Mouse (Mus musculus) bone marrow, adult 2 months (tissue): ENCODE measurements around the gene Prr29.

ENCODE experiments used
- CTCF ChIP-seq: fragments of 200-500 bp; IDR thresholded peaks from 2 replicates; pipeline ENCODE4 v1.5.1; 2011; ENCODE audit warnings: low read length, control low read depth; ENCODE audit not compliant: control insufficient read depth, insufficient read depth
- POLR2A ChIP-seq: fragments of 200-500 bp; IDR thresholded peaks from 2 replicates; pipeline ENCODE4 v1.6.1; 2011; ENCODE audit warnings: low read depth, mild to moderate bottlenecking, control low read depth, low read length, borderline replicate concordance; ENCODE audit not compliant: control insufficient read depth

DNA sequence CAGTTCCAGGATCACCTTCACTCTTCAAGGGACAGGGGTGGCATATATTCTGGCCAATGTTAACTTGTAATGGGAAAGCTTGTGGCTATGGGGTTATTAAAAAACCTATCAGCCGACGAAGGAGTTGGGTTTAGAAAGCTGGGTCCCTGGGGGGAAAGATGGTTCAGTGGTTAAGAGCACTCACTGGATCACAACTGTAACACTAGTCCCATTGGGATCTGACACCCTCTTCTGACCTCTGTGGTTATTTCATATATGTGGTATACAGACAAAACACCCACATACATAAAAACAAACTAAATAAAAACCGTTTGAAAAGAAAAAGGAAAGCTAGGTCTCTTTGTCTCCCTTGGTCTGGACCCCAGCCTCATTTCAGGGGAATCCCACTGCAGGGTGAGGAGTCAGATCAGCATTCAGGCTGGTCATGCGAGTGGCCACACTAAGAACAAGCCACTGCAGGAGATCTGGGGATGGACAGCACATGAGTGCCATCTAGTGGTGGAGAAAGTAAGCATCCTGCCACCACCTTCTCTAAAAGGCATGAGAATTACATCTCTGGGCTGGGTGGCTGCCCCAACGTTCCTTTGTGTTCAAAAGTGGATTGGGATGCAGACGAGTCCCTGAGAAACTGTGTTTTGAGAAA, 26.4 kb downstream of the Prr29 start:
- TF ChIP-seq CTCF (peak; percentile 98), POLR2A (no peak)
